Mouse (Mus musculus) small intestine, adult 2 months (tissue): ENCODE data around the gene Slc22a12.

Experiments
- CTCF ChIP-seq: fragments of 200-500 bp; IDR thresholded peaks from 2 replicates; pipeline ENCODE4 v1.5.1; 2012; ENCODE audit warnings: low read depth, mild to moderate bottlenecking, control low read depth, inconsistent platforms, low read length, moderate library complexity, mixed read lengths; ENCODE audit not compliant: insufficient replicate concordance, insufficient read length; ENCODE audit errors: extremely low read depth
- POLR2A ChIP-seq: fragments of 200-500 bp; IDR thresholded peaks from 2 replicates; pipeline ENCODE4 v1.6.1; 2012; ENCODE audit warnings: low read depth, mild to moderate bottlenecking, control low read depth, inconsistent platforms, low read length, moderate library complexity

DNA sequence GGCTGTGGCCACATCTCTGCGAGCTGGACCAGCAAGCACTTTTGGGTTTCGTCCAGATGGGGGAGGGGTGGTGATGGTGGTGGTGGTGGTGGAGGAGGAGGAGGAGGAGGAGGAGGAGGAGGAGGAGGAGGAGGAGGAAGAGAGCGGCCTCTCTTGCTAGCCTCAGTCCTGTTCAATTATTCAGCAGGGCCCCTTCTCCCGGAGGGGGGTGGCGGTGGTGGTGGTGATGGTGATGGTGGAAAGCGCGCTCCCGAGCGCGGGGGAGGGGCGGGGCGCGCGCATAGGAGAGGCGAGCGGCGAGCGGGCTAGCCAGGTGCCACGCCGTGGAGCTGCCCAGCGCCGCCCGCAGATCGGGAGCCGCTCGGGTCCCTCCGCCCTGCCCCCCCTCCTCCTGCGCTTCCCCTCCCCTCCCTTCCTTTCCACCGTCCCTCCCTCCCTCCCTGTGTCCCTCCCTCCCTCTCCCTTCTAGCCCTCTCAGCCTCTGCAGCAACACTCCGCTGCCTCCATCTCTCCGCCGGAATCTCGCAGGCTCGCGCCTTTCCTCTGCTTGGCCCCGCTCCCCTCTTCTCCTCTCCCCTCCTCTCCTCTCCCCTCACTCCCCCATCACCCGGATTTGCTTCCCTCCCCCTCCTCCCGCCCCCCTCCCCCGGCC, 45.6 kb downstream of the Slc22a12 start:
- TF ChIP-seq CTCF (no peak), POLR2A (no peak)
